Mouse (Mus musculus): ENCODE measurements around the gene Pa2g4.

Pa2g4 gene

DNA sequence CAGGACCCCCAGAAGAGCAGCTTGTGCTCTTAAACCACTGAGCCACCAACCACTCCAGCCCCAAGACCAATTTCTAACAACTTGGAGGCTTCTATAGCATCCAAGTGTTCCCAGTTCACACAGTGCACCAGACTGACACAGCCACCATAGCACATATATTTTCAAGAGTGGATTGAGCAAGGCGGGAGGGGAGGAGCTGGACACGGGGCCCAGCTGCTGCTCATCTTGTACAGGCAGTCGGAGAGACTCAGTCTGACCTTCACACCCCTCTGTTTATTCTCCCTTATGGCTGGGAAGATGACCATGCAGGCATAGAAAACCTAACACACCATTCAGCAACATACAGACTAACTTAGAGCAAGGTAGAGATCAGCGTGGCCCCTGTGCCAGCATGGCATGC is 56.0 kb downstream of the Pa2g4 start:
- H3K36me3 ChIP-seq (ENCODE audit: control insufficient read depth, insufficient read depth, low read length, poor library complexity, severe bottlenecking), result peaks cover 18% of the 10 kb centered on the region
- H3K27me3 ChIP-seq (ENCODE audit: control insufficient read depth, insufficient read depth, low read length, poor library complexity, severe bottlenecking), result no peaks in the 10 kb centered on the region
- DNase-seq (ENCODE audit: low read depth, low spot score), result no peak

DNA sequence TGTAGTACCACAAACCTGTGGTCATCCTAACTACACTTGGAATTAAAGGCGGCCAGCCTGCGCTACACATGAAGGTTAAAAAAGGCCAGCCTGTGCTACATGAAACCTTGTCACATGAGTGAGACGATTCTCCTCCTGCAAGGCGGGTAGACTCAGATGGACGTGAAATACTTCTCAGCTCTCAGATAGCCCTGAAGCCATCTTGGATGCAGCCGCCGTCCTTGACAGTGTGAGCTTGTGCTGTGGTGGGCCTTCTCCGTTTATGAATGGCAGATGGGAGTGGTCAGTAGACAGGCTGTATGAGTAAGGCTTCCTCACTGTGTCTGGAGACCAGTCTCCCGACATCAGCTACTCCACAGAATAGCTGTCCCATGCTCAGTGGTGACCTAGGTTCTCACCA is 56.6 kb downstream of the Pa2g4 start:
- peaks cover 18% of the 10 kb centered on the region for H3K36me3 ChIP-seq (ENCODE audit: control insufficient read depth, insufficient read depth, low read length, poor library complexity, severe bottlenecking)
- H3K27me3 ChIP-seq (ENCODE audit: control insufficient read depth, insufficient read depth, low read length, poor library complexity, severe bottlenecking), result no peaks in the 10 kb centered on the region
- no peak for DNase-seq (ENCODE audit: low read depth, low spot score)

DNA sequence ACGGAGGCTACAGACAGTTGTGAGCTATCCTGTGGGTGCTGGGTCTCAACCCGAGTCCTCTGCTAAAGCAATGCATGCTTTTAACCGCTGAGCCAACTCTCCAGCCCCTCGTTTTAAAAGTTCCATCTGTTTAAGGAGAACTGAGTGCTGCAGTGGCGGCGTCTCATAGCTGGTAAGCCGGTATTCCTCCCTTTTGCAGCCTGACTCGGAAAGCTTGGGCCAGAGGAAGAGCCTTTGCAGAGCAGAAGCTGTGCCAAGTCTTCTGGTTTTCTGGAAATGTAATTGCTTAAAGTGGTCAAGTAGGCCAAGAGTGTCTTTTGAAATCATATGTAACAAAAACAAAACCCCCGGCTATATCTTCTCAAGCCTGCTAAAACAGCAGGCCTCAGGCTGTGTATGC is 57.5 kb downstream of the Pa2g4 start:
- H3K27me3 ChIP-seq (ENCODE audit: control insufficient read depth, insufficient read depth, low read length, poor library complexity, severe bottlenecking), result no peaks in the 10 kb centered on the region
- peaks cover 16% of the 10 kb centered on the region for H3K36me3 ChIP-seq (ENCODE audit: control insufficient read depth, insufficient read depth, low read length, poor library complexity, severe bottlenecking)
- no peak for DNase-seq (ENCODE audit: low read depth, low spot score)

All from splenic B cell, adult 2 months (primary cell).